Mouse (Mus musculus) liver, adult 2 months (tissue): ENCODE data around the gene Agap1.

ENCODE experiments used
- CTCF ChIP-seq: fragments of 200-500 bp; IDR thresholded peaks from 2 replicates; pipeline ENCODE4 v1.5.1; 2011; ENCODE audit warnings: low read depth, low read length, control low read depth
- POLR2A ChIP-seq: fragments of 200-500 bp; IDR thresholded peaks from 2 replicates; pipeline ENCODE4 v1.6.1; 2011; ENCODE audit warnings: low read length, control low read depth; ENCODE audit not compliant: insufficient read depth; ENCODE audit errors: extremely low read depth

- TF ChIP-seq CTCF (no peak), POLR2A (no peak)
Observed at GRCm38 (mm10) chr1:89489111-89489971, 34.7 kb downstream of the Agap1 start.
